Mouse (Mus musculus) myocyte (in vitro differentiated cells): Measurements from ENCODE around the gene Sppl3. TPM values are rescaled to one million over a fixed set of nuclear protein-coding genes. Genes with fewer than 3 reads are reported as not detected.
A peak's percentile ranks its signal among the peaks of the same experiment; 100 is the strongest.

Source experiments
- H3K27me3 ChIP-seq: one replicate; pipeline ENCODE4 v1.6.1; 2011; ENCODE audit not compliant: control insufficient read depth, insufficient read depth, insufficient read length
- H3K36me3 ChIP-seq: one replicate; pipeline ENCODE4 v1.6.1; 2011; ENCODE audit not compliant: control insufficient read depth, insufficient read depth
- H3K4me2 ChIP-seq: one replicate; pipeline ENCODE4 v1.6.1; 2011; ENCODE audit warnings: low read depth, control low read depth
- H3K4me3 ChIP-seq: one replicate; pipeline ENCODE4 v1.5.1; 2011; ENCODE audit warnings: mild to moderate bottlenecking, control low read depth, moderate library complexity
- H3K79me2 ChIP-seq: one replicate; pipeline ENCODE4 v1.6.1; 2011; ENCODE audit not compliant: control insufficient read depth, insufficient read depth
- H3ac ChIP-seq: one replicate; pipeline ENCODE4 v1.6.1; 2011; ENCODE audit not compliant: control insufficient read depth, insufficient read length
- CEBPB ChIP-seq: IDR thresholded peaks from 2 replicates; pipeline ENCODE4 v1.6.1; 2011; ENCODE audit warnings: mild to moderate bottlenecking, moderate library complexity; ENCODE audit not compliant: poor library complexity, insufficient read depth, severe bottlenecking
- E2F4 ChIP-seq: IDR thresholded peaks from one replicate; pipeline ENCODE4 v1.6.1; 2011; ENCODE audit warnings: mild to moderate bottlenecking, control low read depth, moderate library complexity; ENCODE audit not compliant: insufficient read depth
- MAX ChIP-seq: IDR thresholded peaks from one replicate; pipeline ENCODE4 v1.6.1; 2011; ENCODE audit warnings: low read depth, mild to moderate bottlenecking, control low read depth
- MYOD1 ChIP-seq, 3 experiments: IDR thresholded peaks; one replicate each; pipeline ENCODE4 v1.6.1; 2011; ENCODE audit warnings: control low read depth in 2 of 3, low read depth in 2 of 3, mild to moderate bottlenecking in 2 of 3, moderate library complexity in 1 of 3; ENCODE audit not compliant: insufficient read length in 2 of 3, control insufficient read depth in 1 of 3
- MYOG ChIP-seq, 3 experiments: IDR thresholded peaks; one replicate each; pipeline ENCODE4 v1.6.1; 2011; ENCODE audit warnings: control low read depth in 2 of 3, low read depth in 2 of 3, mild to moderate bottlenecking in 2 of 3; ENCODE audit not compliant: insufficient read length in 2 of 3, control insufficient read depth in 1 of 3, insufficient read depth in 1 of 3
- POLR2A ChIP-seq: IDR thresholded peaks from one replicate; pipeline ENCODE4 v1.6.1; 2011; ENCODE audit warnings: low read depth, mild to moderate bottlenecking, control low read depth, moderate library complexity; ENCODE audit not compliant: insufficient read length
- POLR2AphosphoS2 ChIP-seq: IDR thresholded peaks from one replicate; pipeline ENCODE4 v1.6.1; 2011; ENCODE audit warnings: low read depth, control low read depth; ENCODE audit not compliant: insufficient read length
- REST ChIP-seq: IDR thresholded peaks from one replicate; pipeline ENCODE4 v1.6.1; 2011; ENCODE audit warnings: mild to moderate bottlenecking, control low read depth, moderate library complexity; ENCODE audit not compliant: insufficient read depth, insufficient read length
- SRF ChIP-seq: IDR thresholded peaks from one replicate; pipeline ENCODE4 v1.6.1; 2011; ENCODE audit warnings: low read depth; ENCODE audit not compliant: control insufficient read depth, insufficient read length
- TCF12 ChIP-seq: IDR thresholded peaks from one replicate; pipeline ENCODE4 v1.6.1; 2011; ENCODE audit warnings: mild to moderate bottlenecking, control low read depth; ENCODE audit not compliant: poor library complexity, insufficient read depth, severe bottlenecking
- TCF3 ChIP-seq: IDR thresholded peaks from one replicate; pipeline ENCODE4 v1.6.1; 2011; ENCODE audit warnings: low read depth, control low read depth; ENCODE audit not compliant: insufficient read length
- USF1 ChIP-seq: IDR thresholded peaks from one replicate; pipeline ENCODE4 v1.6.1; 2011; ENCODE audit warnings: low read depth, mild to moderate bottlenecking, control low read depth, moderate library complexity
- polyA plus RNA-seq: library from polyadenylated mRNA; unstranded; fragments of >200 nt; fragmentation: generic; extraction: Trizol; gene quantifications from one replicate; pipeline ENCODE4 v1.2.1, GENCODE M21; 2012; ENCODE audit warnings: missing spikeins

Gene Sppl3
- polyA plus RNA-seq, 1 experiment, result 24.9 TPM

DNA sequence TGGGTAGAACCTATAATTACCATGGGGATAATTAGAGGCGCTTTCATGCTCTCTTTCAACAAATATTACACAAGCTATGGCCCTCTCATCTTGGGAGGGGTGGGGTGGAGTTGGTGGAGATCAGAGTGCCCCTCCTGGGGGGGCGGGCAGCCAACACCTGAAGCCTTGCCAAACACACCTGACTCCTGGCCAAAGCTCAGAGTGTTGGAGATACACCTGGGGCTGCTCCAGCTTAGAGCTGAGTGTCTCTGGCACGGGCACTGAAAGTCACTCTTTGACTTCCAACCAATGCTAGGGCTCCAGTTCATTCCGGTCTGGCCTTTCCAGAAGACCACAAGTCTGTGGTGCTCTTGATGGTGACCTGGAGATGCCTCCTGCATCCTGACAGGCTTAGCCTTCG lies 3.2 kb upstream of the Sppl3 start:
- Histone ChIP-seq H3K36me3 (no peaks in the 10 kb centered on the region), H3K4me2 (no peak overlapping the region), H3ac (no peak overlapping the region), H3K4me3 (no peak overlapping the region), H3K27me3 (peaks cover 5% of the 10 kb centered on the region), H3K79me2 (peaks cover 13% of the 10 kb centered on the region)
- TF ChIP-seq CEBPB (no peak), MYOG (IDR thresholded peaks at IDR 0.05; ENCODE audit: control insufficient read depth in 1 of 3, insufficient read depth in 1 of 3, insufficient read length in 2 of 3, low read depth in 2 of 3) (no peak), USF1 (no peak), TCF12 (no peak), E2F4 (no peak), MAX (no peak), SRF (no peak), REST (no peak), POLR2AphosphoS2 (no peak), MYOD1 (IDR thresholded peaks at IDR 0.05; ENCODE audit: control insufficient read depth in 1 of 3, insufficient read length in 2 of 3, low read depth in 2 of 3) (no peak), POLR2A (no peak), TCF3 (no peak)

DNA sequence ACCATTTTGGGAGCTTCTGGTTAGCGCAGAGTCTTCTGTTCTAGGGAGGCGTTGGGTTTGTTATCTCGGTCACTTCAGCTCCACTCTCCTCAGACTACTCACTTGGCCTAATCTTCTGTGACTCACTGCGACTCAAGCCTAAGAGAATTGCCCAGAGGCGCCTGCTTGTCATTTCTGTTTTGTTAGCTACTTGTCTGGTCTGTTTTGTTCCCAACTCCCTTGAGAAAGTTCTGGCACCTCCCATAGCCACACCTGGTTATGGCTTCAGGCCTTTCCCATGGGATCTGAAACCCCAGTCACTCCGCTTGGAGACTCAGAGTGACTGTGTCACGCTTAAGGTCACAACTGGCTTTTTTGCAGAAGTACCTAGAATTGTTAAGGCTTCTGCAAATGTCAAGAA lies 2.6 kb upstream of the Sppl3 start:
- TF ChIP-seq MYOD1 (IDR thresholded peaks at IDR 0.05; ENCODE audit: control insufficient read depth in 1 of 3, insufficient read length in 2 of 3, low read depth in 2 of 3) (no peak), MAX (no peak)
- H3ac ChIP-seq, result no peak overlapping the region
- no peaks in the 10 kb centered on the region for H3K36me3 ChIP-seq
- H3K4me2 ChIP-seq, result no peak overlapping the region
- H3K4me3 ChIP-seq, result no peak overlapping the region
- peaks cover 18% of the 10 kb centered on the region for H3K79me2 ChIP-seq
- H3K27me3 ChIP-seq, result peaks cover 4% of the 10 kb centered on the region

DNA sequence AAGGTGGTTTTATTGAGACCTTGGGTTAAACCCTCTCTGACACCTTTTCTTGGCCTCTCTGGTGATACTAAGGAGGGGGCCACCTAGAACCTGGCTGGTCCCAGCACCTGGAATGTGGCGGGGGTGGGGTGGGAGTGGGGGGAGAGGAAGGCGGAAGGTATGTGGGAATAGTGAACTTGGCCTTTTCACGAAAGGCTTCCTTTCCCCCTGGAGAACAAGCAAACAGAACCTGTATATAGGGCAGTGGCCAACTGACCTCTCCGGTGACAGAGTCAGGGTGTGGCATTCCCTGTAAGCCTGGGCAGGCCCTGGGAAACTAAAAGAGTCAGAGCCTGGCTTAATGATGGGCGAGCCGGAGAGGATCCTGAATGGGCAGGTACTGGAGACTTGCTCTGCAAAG lies 1.8 kb upstream of the Sppl3 start:
- H3K4me2 ChIP-seq, result no peak overlapping the region
- TF ChIP-seq POLR2AphosphoS2 (no peak), E2F4 (no peak), USF1 (no peak), MAX (no peak), MYOG (IDR thresholded peaks at IDR 0.05; ENCODE audit: control insufficient read depth in 1 of 3, insufficient read depth in 1 of 3, insufficient read length in 2 of 3, low read depth in 2 of 3) (no peak), POLR2A (no peak), SRF (no peak), TCF12 (no peak), CEBPB (no peak), MYOD1 (IDR thresholded peaks at IDR 0.05; ENCODE audit: control insufficient read depth in 1 of 3, insufficient read length in 2 of 3, low read depth in 2 of 3) (no peak), REST (no peak), TCF3 (no peak)
- H3K79me2 ChIP-seq, result peaks cover 26% of the 10 kb centered on the region
- no peaks in the 10 kb centered on the region for H3K27me3 ChIP-seq
- no peak overlapping the region for H3K4me3 ChIP-seq
- no peak overlapping the region for H3ac ChIP-seq
- H3K36me3 ChIP-seq, result no peaks in the 10 kb centered on the region

DNA sequence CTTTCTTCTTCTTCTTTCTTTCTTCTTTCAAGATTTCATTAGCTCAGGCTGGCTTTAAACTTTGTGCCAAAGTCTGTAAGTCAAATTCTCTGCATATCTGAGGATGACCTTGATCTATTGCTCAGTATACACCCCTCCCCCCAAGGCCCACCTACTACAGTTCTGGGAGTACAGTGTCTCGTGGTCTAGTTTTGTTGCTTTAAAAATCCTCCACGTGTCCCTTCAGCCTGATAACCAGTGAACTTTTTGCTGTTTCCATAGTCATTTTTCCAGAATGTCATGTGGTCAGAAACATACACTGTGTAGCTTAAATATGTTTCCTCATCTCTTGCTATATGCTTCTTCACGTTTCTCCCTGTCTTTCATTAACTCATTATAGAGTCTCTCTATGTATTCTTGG lies 976 bp upstream of the Sppl3 start:
- H3K27me3 ChIP-seq, result no peaks in the 10 kb centered on the region
- peak overlapping the region; percentile 80 for H3K4me3 ChIP-seq
- peaks cover 35% of the 10 kb centered on the region for H3K79me2 ChIP-seq

DNA sequence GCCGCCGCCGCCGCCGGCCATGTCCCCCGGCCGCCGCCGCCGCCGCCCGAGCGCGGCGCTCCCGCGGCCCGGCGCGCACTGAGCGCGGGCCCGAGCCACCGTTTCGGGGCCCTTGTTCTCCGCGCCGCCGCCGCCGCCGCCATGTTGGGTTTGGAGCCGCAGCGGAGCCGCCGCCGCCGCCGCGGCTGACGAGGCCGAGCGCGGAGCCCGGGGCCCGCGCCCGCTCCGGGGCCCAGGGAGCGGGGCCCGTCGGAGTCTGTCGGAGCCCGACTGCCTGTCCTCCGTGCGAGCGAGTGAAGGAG lies 231 bp downstream of the Sppl3 start:
- Histone ChIP-seq H3K4me2 (no peak overlapping the region), H3K79me2 (peaks cover 47% of the 10 kb centered on the region), H3ac (peak overlapping the region; percentile 92), H3K27me3 (no peaks in the 10 kb centered on the region), H3K36me3 (no peaks in the 10 kb centered on the region), H3K4me3 (peak overlapping the region; percentile 80)
- no peak for TF ChIP-seq E2F4
- no peak for TF ChIP-seq REST
- no peak for TF ChIP-seq MYOG (IDR thresholded peaks at IDR 0.05; ENCODE audit: control insufficient read depth in 1 of 3, insufficient read depth in 1 of 3, insufficient read length in 2 of 3, low read depth in 2 of 3)
- TF ChIP-seq POLR2AphosphoS2, result no peak
- no peak for TF ChIP-seq SRF

More for the DNA sequence above, 976 bp upstream of the Sppl3 start:
- TF ChIP-seq SRF (no peak), CEBPB (no peak), E2F4 (no peak), USF1 (no peak), TCF3 (no peak), MYOG (IDR thresholded peaks at IDR 0.05; ENCODE audit: control insufficient read depth in 1 of 3, insufficient read depth in 1 of 3, insufficient read length in 2 of 3, low read depth in 2 of 3) (no peak), MYOD1 (IDR thresholded peaks at IDR 0.05; ENCODE audit: control insufficient read depth in 1 of 3, insufficient read length in 2 of 3, low read depth in 2 of 3) (no peak), MAX (no peak), TCF12 (no peak)
- peak overlapping the region; percentile 99 for H3K4me2 ChIP-seq
- H3ac ChIP-seq, result peak overlapping the region; percentile 92
- no peaks in the 10 kb centered on the region for H3K36me3 ChIP-seq
